Mouse (Mus musculus) common myeloid progenitor, adult 5-6 weeks (primary cell): ENCODE results near the gene Zfp618. TPM values are rescaled to one million over a fixed set of nuclear protein-coding genes. Genes with fewer than 3 reads are reported as not detected.

ENCODE experiments used
- ATAC-seq: replicated peaks from 2 replicates; pipeline ENCODE4 v1.8.0; 2016; ENCODE audit warnings: low read depth, mild to moderate bottlenecking, moderate TSS enrichment, inconsistent platforms; ENCODE audit not compliant: poor library complexity, severe bottlenecking
- total RNA-seq: library from RNA; stranded (forward); fragments of 200-1000, 187-1606 nt; gene quantifications from 2 replicates; pipeline ENCODE4 v1.2.3, GENCODE M21; 2017

Zfp618 gene
- total RNA-seq = 0.32 and 1.2 TPM in 2 replicates

- ATAC-seq = no peak; the same call in 1 of the 2 replicates
These were observed at the start of gene Zfp618 for GRCm38 (mm10) chr4:62965497-62966302. Gene Zfp618 (plus strand): TSS chr4:62965573.

GRCm38 (mm10) chr4:62917056-62917455 is 48.3 kb upstream of the Zfp618 start:
- ATAC-seq = no peak

GRCm38 (mm10) chr4:62933798-62934197 is 31.6 kb upstream of the Zfp618 start:
- ATAC-seq = no peak

GRCm38 (mm10) chr4:62935589-62936218 is 29.7 kb upstream of the Zfp618 start:
- ATAC-seq = no peak

GRCm38 (mm10) chr4:62941961-62942892 is 23.1 kb upstream of the Zfp618 start:
- ATAC-seq = no peak

- peak; percentile 71 for ATAC-seq
These were observed 21.0 kb upstream of the Zfp618 start for GRCm38 (mm10) chr4:62944326-62944879.

- ATAC-seq = no peak
These were observed 1.6 kb upstream of the Zfp618 start for GRCm38 (mm10) chr4:62963806-62964205.

GRCm38 (mm10) chr4:62964844-62965496 is 403 bp upstream of the Zfp618 start:
- ATAC-seq = no peak

- peak; percentile 22; the same call in 1 of the 2 replicates for ATAC-seq
These were observed 4.2 kb downstream of the Zfp618 start for GRCm38 (mm10) chr4:62969526-62969925.

GRCm38 (mm10) chr4:62971991-62972390 is 6.6 kb downstream of the Zfp618 start:
- no peak for ATAC-seq

GRCm38 (mm10) chr4:62973086-62973485 is 7.7 kb downstream of the Zfp618 start:
- no peak for ATAC-seq

GRCm38 (mm10) chr4:62974901-62975300 is 9.5 kb downstream of the Zfp618 start:
- ATAC-seq = no peak

- ATAC-seq = no peak
These were observed 10.2 kb downstream of the Zfp618 start for GRCm38 (mm10) chr4:62975541-62975940.

GRCm38 (mm10) chr4:62977454-62977853 is 12.1 kb downstream of the Zfp618 start:
- no peak for ATAC-seq

GRCm38 (mm10) chr4:62978501-62978911 is 13.1 kb downstream of the Zfp618 start:
- ATAC-seq = no peak

GRCm38 (mm10) chr4:62981572-62981971 is 16.2 kb downstream of the Zfp618 start:
- no peak for ATAC-seq

- ATAC-seq = no peak
These were observed 18.2 kb downstream of the Zfp618 start for GRCm38 (mm10) chr4:62983556-62983955.

- ATAC-seq = no peak
These were observed 26.0 kb downstream of the Zfp618 start for GRCm38 (mm10) chr4:62991336-62991735.

GRCm38 (mm10) chr4:62993190-62993589 is 27.8 kb downstream of the Zfp618 start:
- no peak for ATAC-seq

GRCm38 (mm10) chr4:62997606-62998005 is 32.2 kb downstream of the Zfp618 start:
- no peak for ATAC-seq
